Mouse (Mus musculus) right cerebral cortex, postnatal 14 days (tissue): ENCODE measurements around the gene Dcaf11.

Experiments
- DNase-seq: peaks from one replicate; pipeline ENCODE4 v3.0.0; 2022

Gene Dcaf11

DNA sequence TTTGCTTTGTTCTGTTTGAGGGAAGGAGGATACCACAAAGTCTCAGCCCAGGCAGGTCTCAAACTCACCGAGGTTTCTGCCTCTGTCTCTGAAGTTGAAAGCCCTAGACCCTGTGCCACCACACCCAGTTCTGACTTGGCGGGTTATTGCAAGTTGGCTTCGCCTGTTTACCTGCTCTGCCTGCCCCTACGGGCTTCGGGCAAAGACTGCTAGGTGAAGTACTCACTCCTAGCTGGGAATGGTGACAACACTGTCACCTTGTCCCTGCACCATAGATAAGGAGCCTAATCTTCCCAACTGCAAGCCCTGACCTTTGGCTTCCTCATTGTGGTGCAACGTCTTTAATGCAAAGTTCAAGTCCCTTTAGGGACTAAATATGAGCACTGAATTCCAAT, 25.8 kb downstream of the Dcaf11 start:
- no peak for DNase-seq

DNA sequence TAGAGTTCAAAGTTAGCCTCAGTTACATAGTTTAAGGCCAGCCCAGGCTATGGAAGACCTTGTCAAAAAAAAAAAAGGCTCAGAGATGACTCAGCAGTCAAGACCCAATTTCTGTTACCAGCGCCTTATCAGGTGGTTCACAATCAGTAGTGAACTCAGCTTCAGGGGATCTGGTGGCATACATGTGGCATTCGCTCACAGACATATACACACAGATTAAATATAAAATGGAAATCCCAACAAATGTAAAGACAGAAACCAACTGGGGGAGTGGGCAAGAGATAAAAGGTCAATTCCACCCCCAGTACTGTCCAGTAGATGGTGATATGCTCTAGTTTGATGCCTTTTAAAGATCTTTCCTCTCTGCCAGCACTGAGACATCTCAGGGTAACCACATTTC, 26.3 kb downstream of the Dcaf11 start:
- no peak for DNase-seq

DNA sequence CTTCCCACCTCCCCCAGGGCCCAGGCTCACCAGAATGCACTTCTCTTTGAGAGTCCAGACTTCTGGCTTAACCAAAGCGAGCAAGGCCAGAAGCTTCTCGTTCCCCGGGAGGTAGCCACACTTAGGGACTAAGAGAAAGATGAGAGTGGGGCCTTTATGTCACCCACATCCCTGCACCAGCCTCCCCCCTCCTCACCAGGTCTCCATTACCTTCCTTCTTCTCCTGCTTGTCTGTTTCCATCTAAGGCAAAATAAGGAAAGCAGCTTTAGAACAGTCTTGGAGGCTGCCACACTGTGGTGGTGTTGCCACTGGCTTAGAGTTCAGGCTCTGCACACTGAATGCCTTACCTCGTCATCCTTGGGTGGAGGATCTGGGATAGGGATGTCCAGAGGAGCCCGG, 29.5 kb downstream of the Dcaf11 start:
- no peak for DNase-seq

DNA sequence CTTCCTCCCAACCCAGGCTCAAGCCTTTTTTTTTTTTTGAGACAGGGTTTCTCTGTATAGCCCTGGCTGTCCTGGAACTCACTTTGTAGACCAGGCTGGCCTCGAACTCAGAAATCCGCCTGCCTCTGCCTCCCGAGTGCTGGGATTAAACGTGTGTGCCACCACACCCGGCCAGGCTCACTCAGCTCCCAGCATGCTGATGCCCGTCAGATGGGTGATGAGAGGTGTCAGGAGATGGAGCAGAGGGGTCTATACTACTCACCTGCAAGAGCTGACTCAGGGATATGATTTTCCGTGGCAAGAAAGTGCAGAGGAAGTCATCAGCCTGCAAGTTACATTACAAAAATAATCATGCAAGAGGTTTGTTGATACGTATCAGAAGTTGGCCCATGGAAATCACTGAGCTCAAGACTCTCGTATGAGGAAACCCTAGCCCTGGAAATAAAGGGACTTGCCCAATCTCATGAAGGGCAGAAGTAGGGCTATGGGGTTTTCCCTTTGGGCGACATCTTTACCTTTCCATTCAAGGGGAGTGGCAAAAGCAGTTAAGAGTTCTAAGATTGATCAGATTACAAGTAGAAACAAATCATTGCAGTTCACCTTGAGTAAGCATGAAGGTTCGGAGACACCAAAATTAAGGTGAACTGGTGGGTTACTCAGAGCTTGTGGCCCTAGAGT, 30.1 kb downstream of the Dcaf11 start:
- DNase-seq, result no peak

DNA sequence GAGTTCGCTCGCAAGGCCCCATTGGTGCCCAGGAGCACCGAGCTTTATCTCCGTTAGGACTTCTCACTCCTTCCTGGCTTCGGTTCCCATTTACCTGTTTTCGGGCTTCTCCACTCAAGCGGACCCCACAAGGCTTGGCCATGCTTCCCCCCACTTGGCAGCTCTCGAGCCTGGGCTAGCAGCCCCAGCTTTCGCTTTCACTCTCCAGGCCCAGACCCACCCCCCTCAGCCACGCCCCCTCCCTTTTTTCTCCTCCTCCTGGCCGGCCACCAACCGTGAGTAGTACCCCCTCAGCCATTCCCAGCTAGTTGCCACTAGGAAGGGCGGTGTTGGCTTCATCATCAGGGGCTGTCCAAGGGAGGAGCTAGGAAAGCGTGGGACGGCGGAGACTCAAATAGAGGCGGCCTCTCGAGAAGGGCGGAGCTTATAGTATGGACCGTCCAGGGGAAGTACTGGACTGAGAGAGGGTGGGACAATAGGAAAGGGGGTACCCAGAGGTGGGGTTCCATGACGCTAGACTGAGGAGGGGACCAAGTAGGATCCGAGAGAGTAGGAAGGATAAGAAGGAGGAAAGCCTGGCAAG, 31.0 kb downstream of the Dcaf11 start, which contains the start of gene Psme2:
Gene Psme2, minus strand, starts transcription at position 366 of the 583 bp plus-strand sequence.
- DNase-seq, result peak; percentile 87

DNA sequence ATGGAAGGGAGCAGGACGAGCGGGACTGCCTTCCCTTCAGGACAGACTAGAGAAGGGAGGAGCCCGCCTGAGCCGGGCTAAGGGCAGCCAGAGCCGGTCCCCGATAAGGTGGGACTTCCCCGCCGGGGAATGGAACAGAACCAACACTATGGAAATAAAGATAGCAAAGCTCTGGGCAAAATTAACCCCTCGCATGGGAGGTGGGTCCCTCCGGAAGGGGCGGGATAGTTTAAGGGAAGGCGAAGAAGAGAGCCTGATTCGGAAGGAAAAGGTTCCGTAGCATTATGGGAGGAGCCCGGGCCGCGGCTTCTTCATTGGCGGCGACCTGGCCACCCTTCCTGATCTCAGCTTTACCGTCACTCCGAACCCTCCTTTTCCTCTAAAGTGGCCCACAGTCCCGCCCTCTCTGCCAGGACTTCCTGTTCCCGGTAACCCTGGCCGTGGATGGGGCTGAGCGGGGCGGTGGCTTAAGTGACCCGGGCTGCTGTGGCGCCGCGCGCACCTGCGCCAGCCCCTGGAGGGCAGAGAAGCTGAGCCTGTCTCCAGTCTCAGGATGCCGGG, 31.6 kb downstream of the Dcaf11 start, which contains the start of gene Rnf31:
Gene Rnf31, plus strand, starts transcription at position 378 of the 561 bp plus-strand sequence.
- peak; percentile 90 for DNase-seq

DNA sequence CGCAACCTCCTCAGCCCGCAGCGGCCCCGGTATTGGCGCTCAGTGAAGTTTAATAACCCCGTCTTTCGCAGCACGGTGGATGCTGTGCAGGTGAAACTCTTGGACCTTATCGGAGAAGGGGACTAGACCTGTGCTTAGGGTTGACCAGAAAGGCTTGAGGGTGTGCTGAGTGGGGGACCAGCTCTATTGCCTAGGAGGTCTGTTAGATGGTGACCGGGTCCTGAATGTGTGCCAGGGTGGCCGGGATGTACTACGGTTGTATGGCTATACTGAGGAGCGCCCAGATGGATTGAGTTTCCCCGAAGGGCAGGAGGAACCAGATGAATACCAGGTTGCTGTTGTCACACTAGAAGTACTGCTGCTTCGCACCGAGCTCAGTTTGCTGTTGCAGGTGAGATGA, 32.4 kb downstream of the Dcaf11 start:
- DNase-seq, result no peak

DNA sequence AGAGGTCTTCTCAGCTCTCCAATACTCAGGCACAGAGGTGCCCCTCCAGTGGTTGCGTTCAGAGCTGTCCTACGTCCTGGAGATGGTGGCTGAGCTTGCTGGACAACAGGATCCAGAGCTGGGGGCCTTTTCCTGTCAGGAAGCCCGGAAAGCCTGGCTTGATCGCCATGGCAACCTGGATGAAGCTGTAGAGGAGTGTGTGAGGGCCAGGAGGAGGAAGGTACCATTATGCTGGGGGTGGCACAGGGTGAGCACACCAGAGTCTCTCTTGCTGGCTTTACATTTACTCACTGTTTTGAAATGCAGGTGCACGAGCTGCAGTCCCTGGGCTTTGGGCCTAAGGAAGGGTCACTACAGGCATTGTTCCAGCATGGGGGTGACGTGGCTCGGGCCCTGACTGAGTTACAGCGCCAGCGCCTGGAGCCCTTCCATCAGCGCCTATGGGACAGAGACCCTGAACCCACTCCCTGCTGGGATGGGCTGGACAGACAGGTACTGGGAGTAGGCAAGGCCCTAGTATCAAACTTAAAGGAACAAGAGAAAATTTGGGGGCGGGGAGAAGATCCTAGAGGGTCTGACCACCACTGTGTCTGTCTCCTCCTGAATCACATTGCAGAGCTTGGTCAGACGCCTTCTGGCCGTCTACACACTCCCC, 36.4 kb downstream of the Dcaf11 start:
- DNase-seq, result peak; percentile 48

DNA sequence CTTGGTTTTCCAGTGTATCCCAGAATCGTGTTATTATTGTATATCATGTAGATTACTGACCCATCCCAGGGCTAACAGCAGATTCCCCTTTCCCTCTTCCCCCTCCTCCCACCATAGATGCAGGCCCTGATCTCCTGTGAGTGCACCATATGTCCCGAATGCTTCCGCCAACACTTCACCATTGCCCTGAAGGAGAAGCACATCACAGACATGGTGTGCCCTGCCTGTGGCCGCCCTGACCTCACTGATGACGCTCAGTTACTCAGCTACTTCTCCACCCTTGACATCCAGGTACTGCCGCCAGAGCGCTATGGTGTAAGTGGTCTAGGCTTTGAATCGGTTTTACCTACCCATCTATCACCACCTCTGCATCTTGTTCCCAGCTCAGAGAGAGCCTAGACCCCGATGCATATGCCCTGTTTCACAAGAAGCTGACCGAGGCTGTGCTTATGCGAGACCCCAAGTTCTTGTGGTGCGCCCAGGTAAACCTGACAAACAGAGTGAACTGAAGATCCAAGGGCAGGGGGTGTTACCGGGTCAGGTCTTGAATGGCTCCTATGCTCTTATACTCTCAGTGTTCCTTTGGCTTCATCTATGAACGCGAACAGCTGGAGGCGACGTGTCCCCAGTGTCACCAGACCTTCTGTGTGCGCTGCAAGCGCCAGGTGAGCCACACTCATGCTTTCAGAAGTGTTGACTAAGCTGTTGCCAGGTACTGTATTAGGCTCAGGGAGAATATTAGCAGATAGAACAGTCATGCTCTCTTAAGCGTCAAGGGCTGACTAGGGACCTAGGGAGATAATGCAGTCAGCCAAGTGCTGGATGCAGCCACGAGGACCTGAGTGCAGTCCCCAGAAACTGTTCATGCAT, 39.0 kb downstream of the Dcaf11 start:
- no peak for DNase-seq

DNA sequence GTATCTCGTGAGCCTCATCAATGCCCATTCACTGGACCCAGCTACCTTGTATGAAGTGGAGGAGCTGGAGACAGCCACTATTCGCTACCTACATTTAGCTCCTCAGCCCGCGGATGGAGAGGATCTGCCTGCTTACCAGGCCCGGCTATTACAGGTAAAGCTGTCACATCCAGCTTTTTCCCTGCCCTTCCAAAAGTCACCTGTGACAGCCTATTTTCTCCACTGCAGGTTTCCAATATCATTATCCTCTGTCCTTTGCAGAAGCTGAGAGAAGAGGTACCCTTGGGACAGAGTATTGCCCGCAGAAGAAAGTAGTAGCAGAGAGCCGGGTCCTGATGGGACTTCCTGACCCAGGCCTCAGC, 43.4 kb downstream of the Dcaf11 start, which contains the start of gene Irf9:
Gene Irf9, plus strand, starts transcription at position 301 of the 362 bp plus-strand sequence.
- no peak for DNase-seq

DNA sequence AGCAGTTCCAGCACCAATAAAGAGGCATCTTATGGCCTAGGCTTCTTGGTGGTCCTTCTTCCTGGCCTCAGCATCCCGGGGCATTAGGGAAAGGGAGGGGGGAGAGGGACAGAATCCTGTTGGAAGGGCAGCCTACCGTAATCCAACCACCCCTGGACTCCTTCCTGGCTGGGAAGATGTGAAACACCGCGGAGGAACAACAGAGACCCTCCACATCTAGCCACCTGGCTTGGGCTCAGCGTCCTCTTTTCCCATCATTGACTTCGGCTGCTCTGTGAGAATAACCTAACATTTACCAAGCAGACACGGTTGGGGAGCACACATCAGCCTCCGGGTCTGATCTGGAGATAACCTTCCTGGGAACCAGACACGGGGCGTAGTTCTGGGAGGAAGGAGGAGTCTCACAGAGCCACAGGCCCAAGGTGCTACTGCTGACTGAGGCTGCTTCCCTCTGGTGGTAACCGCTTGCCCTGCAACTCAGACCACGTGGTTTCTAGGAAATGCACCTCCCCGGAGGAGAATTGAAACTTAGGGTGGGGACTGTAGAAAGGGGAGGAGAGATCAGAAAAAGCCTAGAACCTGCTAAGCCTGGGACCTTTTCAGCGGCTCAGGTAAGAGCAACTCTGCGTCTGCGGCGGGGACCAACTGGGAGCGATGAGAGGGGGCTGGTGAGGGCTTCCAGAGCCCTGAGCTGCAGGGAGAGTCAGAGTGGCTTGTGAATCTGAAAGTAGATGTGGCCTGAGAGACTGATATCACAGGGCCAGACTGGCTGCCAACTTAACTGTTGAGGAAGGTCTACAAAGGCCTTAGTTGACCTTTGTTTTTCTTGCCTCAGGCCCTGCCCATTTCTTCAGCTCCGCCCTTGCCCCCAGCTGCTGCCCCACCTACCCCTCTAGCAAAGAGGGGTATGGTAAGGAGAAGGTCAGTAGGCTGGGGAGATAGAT, 44.1 kb downstream of the Dcaf11 start:
- DNase-seq, result peak; percentile 84

DNA sequence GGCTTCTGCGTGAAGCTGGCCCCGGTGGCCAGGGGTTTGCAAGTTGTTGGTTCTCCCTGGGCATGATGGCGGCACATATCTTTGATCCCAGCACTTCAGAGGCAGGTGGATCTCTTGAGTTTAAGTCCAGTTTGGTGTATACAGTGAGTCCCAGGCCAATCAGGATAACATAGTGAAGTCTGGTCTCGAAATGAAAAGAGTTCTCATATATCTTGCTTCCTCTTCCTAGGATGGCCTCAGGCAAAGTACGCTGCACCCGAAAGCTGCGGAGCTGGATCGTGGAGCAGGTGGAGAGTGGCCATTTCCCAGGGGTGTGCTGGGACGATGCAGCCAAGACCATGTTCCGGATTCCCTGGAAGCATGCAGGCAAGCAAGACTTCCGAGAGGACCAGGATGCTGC, 45.0 kb downstream of the Dcaf11 start:
- no peak for DNase-seq

DNA sequence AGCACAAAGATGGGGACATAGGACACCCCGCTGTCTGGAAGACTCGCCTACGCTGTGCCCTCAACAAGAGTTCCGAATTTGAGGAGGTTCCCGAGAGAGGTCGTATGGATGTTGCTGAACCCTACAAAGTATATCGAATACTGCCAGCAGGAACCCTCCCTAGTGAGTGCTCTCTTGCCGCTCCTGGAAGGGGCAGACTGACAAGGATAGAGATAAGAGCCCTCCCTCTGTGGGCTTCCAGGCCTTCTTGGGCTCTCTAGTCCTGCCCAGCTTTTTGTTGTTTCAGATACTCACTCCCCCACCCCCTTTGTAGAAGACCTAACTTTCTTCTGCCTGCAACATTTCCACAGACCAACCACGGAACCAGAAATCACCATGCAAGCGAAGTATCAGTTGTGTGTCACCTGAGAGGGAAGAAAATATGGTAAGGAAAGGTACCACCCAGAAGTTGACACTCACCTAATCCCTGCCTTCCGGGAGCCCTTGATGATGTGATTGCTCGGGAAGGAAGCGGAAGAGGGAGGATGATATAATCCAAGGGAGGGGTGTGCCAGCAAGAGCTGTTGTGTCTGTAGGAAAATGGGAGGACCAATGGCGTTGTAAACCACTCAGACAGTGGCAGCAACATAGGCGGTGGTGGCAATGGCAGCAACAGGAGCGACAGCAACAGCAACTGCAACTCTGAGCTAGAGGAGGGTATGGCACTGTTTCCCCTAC, 46.1 kb downstream of the Dcaf11 start:
- no peak for DNase-seq

DNA sequence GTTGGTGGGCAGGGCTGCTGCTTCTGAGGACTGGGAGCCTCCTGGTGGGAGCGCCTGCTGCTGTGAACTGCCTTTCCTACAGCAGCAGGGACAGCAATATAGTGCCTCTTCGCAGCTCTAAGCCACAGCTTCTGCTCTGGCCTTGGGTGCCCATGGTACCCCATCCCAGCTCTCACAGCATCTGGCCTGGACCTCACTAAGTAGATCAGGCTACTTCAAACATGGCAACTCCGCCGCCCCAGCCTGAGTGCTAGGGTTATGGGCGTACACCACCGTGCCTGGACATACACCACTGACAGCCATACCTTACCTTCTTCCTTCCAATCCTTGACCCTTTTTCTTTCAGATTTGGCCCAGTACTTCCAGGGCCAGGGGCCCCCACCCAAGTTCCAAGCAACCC, 48.5 kb downstream of the Dcaf11 start:
- DNase-seq, result no peak

DNA sequence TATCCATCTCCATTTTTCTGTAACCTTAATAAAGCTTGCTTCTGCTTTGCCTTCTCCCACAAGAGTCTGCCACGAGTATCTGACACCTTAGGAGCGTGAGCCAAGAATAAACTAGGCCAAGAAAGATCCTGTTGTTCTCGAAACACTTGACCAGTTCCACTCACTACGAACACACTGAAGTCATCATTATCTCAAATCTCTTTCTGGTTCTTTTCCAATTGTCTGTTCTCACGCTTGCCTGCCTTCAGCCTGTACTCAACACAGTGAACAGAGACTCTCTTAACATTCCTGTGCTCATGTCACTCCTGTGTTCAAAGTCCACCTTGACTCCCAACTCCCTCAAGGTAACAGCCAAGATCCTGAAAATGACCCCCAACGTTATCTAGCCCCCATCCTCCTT, 53.5 kb downstream of the Dcaf11 start:
- no peak for DNase-seq

DNA sequence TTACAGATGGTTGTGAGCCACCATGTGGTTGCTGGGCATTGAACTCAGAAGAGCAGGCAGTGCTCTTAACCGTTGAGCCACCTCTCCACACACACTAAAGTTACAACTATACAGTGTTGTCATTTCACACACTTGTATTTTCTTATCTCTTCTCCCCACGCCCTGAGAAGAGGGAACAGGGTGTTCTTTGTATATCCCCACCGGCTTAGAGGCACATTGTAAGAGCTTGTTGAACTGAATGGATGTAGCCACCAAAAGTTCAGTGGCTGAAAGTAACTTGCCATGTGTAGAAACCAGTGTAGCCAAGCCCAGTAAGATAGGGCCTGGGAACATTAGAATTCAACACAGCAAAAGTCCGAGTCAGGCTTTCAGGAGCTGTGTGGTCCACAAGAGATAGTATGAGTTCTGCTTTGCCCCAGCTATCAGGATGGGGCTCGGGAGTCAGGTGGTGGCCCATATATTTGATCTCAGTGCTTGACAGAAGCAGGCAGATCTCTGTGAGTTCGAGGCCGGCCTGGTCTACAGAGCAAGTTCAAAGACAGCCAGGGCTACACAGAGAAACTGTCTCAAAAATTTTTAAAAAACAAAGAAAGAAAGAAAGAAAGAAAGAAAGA, 54.9 kb downstream of the Dcaf11 start:
- DNase-seq, result no peak

DNA sequence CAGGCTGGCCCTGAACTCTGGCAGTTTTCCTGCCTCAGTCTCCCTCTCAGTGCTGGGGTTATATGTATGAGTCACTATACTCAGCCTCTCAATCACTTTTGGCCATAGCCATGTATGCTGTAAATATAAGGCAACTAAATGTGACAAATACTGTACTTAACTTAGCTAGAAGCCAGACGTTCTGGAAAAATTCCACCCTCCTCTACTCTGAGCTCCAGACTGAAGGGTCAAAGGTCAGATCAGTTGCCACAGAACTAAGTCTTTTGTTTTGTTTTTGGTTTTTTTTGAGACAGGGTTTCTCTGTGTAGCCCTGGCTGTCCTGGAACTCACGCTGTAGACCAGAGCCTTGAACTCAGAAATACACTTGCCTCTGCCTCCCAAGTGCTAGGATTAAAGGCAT, 56.1 kb downstream of the Dcaf11 start:
- no peak for DNase-seq

DNA sequence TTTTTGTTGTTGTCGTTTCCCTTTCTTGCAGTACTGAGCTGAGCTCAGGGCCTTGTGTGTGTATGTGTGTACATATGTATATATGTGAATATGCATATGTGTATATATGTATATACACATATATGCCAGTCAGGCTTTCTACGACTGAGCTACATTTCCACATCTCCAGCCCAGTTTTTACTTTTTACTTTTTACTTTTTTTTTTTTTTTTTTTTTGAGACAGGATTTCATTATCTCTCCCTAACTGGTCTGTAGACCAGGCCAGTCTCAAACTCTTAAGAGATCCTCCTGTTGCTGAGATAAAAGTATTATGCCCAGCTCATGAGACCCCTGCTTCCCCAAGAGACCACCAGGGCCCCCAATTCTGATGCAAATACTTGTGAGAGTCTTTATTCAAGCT, 57.0 kb downstream of the Dcaf11 start:
- no peak for DNase-seq

DNA sequence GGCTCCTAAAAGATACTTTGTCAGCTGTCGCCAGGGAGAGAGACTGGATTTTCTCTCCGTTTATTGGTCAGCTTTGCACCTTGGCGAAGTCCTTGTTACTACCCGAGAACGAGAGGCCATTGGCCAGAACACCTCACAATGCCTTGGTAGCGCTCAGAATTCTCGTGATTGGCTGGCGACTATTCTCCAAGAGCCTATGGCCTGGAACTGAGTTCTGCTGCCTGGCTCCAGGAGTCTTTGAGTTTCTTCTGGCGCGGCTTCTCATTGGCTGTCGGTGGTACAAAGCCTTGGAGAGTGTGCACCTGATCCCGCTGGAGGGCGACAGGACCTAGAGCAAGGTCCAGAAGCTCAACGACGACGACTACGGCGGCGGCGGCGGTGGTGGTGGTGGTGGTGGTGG, 58.0 kb downstream of the Dcaf11 start, which contains the start of gene Rec8:
Gene Rec8, plus strand, starts transcription at position 216 of the 400 bp plus-strand sequence.
- no peak for DNase-seq

DNA sequence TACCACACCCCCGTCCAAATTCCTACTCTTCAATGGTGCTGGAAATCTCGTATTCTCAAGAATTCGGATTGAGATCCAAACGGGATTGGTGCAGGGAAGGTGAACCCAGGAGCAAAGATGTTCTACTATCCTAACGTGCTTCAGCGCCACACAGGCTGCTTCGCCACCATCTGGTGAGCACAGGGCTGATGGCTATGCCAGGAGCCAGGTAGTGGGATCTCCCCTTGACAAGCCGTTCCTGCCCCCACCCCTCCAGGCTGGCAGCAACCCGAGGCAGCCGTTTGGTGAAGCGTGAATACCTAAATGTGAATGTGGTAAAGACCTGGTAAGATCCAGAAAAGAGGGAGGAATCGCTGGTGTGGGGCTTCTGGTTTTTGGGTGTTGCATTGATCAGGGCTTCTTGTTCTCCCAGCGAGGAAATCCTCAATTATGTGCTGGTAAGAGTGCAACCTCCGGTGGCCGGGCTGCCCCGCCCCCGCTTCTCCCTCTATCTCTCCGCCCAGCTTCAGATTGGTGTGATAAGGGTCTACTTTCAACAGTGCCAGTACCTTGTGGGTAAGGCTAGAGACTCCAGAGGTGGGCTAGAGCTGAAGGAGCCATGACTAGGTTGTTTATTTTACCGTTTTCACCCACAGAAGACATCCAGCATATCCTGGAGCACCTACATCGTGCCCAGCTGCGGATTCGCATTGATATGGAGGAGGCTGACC, 58.8 kb downstream of the Dcaf11 start:
- DNase-seq, result no peak
